Mouse (Mus musculus): ENCODE measurements around the gene Tmem207. TPM values are rescaled to one million over a fixed set of nuclear protein-coding genes. Genes with fewer than 3 reads are reported as not detected.

Gene Tmem207
- polyA plus RNA-seq, 1 experiment from 2014 or later = not detected

DNA sequence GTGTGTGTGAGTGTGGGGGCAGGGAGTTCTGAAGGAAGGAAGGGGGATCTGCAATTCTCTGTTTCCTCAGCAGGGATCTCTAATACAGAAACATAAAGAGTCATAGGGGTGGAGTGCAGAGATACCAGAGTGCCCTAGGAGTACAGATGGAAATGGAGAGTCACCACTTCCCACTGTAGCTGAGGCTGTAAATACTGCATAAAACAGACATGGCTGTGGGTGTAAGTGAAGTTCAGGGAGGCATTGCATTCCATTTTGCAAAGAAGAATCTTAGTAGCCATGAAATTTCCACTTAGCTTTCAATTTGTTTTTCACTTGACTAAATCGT lies 20.3 kb upstream of the Tmem207 start:
- peak; percentile 39; the same call in 1 of the 2 replicates for ATAC-seq (ENCODE audit: low FRiP score, low TSS enrichment)
- H3K36me3 ChIP-seq (ENCODE audit: control insufficient read depth, insufficient read depth, low read length) = no peaks in the 10 kb centered on the region
- H3K4me2 ChIP-seq (replicated peaks; ENCODE audit: low read depth, low read length) = no peak overlapping the region
- no peak overlapping the region for H3K4me3 ChIP-seq (ENCODE audit: low read length)
- WGBS = 60% methylated on average over 1 of the region's 1 CpGs
- H3K9me3 ChIP-seq (ENCODE audit: control insufficient read depth, low read length) = no peaks in the 10 kb centered on the region
- H3K27me3 ChIP-seq (ENCODE audit: control insufficient read depth, insufficient read depth, low read length) = no peaks in the 10 kb centered on the region
- H3K9ac ChIP-seq (ENCODE audit: low read depth, low read length) = no peak overlapping the region
- H3K27ac ChIP-seq (ENCODE audit: low read depth, low read length) = no peak overlapping the region
- no peaks in the 10 kb centered on the region; the same call in 1 of the 2 replicates for H3K4me1 ChIP-seq (ENCODE audit: control insufficient read depth, insufficient read depth, low read length)

- H3K4me3 ChIP-seq (ENCODE audit: low read length) = no peak overlapping the region
- no peak overlapping the region for H3K9ac ChIP-seq (ENCODE audit: low read depth, low read length)
- WGBS = 13% methylated on average over 7 of the region's 7 CpGs
- H3K36me3 ChIP-seq (ENCODE audit: control insufficient read depth, insufficient read depth, low read length) = no peaks in the 10 kb centered on the region
- H3K4me2 ChIP-seq (replicated peaks; ENCODE audit: low read depth, low read length) = no peak overlapping the region
- H3K27me3 ChIP-seq (ENCODE audit: control insufficient read depth, insufficient read depth, low read length) = no peaks in the 10 kb centered on the region
- no peaks in the 10 kb centered on the region for H3K9me3 ChIP-seq (ENCODE audit: control insufficient read depth, low read length)
- no peak overlapping the region for H3K27ac ChIP-seq (ENCODE audit: low read depth, low read length)
- ATAC-seq (ENCODE audit: low FRiP score, low TSS enrichment) = peak; percentile 83; the same call in 1 of the 2 replicates
- no peaks in the 10 kb centered on the region; the same call in 1 of the 2 replicates for H3K4me1 ChIP-seq (ENCODE audit: control insufficient read depth, insufficient read depth, low read length)
Observed at GRCm38 (mm10) chr16:26546170-26546878, 19.8 kb upstream of the Tmem207 start.

GRCm38 (mm10) chr16:26532287-26532686 lies 5.7 kb upstream of the Tmem207 start:
- Histone ChIP-seq H3K27me3 (ENCODE audit: control insufficient read depth, insufficient read depth, low read length) (no peaks in the 10 kb centered on the region), H3K4me3 (ENCODE audit: low read length) (no peak overlapping the region), H3K9ac (ENCODE audit: low read depth, low read length) (no peak overlapping the region), H3K27ac (ENCODE audit: low read depth, low read length) (no peak overlapping the region), H3K9me3 (ENCODE audit: control insufficient read depth, low read length) (no peaks in the 10 kb centered on the region), H3K4me1 (ENCODE audit: control insufficient read depth, insufficient read depth, low read length) (no peaks in the 10 kb centered on the region; the same call in 1 of the 2 replicates), H3K36me3 (ENCODE audit: control insufficient read depth, insufficient read depth, low read length) (no peaks in the 10 kb centered on the region), H3K4me2 (replicated peaks; ENCODE audit: low read depth, low read length) (no peak overlapping the region)
- 57% methylated on average over 1 of the region's 1 CpGs for WGBS
- ATAC-seq (ENCODE audit: low FRiP score, low TSS enrichment) = no peak

- ATAC-seq (ENCODE audit: low FRiP score, low TSS enrichment) = no peak
- no peaks in the 10 kb centered on the region; the same call in 1 of the 2 replicates for H3K4me1 ChIP-seq (ENCODE audit: control insufficient read depth, insufficient read depth, low read length)
- H3K27ac ChIP-seq (ENCODE audit: low read depth, low read length) = no peak overlapping the region
- 50% methylated on average over 1 of the region's 1 CpGs for WGBS
- no peaks in the 10 kb centered on the region for H3K27me3 ChIP-seq (ENCODE audit: control insufficient read depth, insufficient read depth, low read length)
- no peak overlapping the region for H3K9ac ChIP-seq (ENCODE audit: low read depth, low read length)
- no peaks in the 10 kb centered on the region for H3K36me3 ChIP-seq (ENCODE audit: control insufficient read depth, insufficient read depth, low read length)
- no peak overlapping the region for H3K4me2 ChIP-seq (replicated peaks; ENCODE audit: low read depth, low read length)
- no peak overlapping the region for H3K4me3 ChIP-seq (ENCODE audit: low read length)
- no peaks in the 10 kb centered on the region for H3K9me3 ChIP-seq (ENCODE audit: control insufficient read depth, low read length)
Observed at GRCm38 (mm10) chr16:26530451-26530850, 3.9 kb upstream of the Tmem207 start.

DNA sequence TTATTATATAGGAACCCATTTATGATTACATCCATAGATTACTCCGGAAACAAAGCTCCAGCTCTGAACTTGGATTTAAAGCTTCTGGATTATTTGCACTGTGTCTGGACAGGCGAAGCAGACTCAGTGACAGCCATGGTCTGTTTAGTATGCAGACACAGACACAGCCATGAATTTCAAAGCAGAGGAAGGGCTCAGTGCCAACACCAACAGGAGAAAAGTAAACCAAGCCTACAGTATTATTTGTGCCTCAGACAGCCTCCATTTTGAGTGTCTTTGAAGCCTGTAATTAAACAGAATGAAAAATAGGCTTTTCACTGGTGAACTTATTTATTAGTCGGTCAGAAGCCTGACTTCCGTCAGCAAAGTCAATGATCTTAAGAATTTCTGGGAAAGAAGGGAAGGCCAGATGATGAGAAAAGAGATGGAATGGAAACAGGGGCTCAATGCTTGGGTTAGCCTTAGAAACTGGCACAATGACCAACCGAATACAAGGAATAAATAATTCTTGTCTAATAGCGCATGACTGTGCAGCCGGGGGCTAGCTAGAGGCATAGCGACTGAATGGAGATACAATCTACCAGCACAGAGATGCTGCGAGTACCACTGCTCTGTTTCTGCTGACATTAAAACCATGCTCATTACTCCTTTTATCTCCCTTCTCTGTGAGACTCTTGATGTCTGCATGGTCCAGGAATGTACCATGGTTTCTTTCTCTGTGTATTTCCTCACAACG lies 1.5 kb upstream of the Tmem207 start:
- H3K27ac ChIP-seq (ENCODE audit: low read depth, low read length) = 0 out of 2 replicates have a peak overlapping the region, but pooled peaks have one; percentile 7
- no peaks in the 10 kb centered on the region; the same call in 1 of the 2 replicates for H3K4me1 ChIP-seq (ENCODE audit: control insufficient read depth, insufficient read depth, low read length)
- 48% methylated on average over 10 of the region's 10 CpGs for WGBS
- no peak overlapping the region for H3K4me3 ChIP-seq (ENCODE audit: low read length)
- H3K27me3 ChIP-seq (ENCODE audit: control insufficient read depth, insufficient read depth, low read length) = no peaks in the 10 kb centered on the region
- H3K4me2 ChIP-seq (replicated peaks; ENCODE audit: low read depth, low read length) = no peak overlapping the region
- no peaks in the 10 kb centered on the region for H3K36me3 ChIP-seq (ENCODE audit: control insufficient read depth, insufficient read depth, low read length)
- ATAC-seq (ENCODE audit: low FRiP score, low TSS enrichment) = peak; percentile 92
- no peaks in the 10 kb centered on the region for H3K9me3 ChIP-seq (ENCODE audit: control insufficient read depth, low read length)
- H3K9ac ChIP-seq (ENCODE audit: low read depth, low read length) = no peak overlapping the region

DNA sequence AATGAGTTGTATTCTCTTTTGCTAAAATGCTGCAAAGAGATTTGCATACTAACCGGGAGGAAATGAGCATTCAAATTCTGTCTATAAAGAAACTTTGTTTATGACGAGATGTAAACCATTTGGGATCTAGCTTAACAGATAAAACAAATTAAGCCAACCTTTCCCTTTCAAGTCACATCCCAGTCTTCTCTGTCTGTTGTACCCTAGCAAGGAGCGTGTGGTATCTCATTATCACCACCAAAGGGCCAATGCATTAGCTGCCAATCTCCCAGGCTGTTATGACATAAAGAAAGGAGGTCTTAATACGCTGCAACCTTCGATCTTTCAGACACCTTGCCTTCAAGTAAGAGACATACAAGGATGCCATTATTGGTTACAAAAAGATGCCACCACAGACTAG lies 737 bp downstream of the Tmem207 start:
- no peak for ATAC-seq (ENCODE audit: low FRiP score, low TSS enrichment)
- Histone ChIP-seq H3K4me1 (ENCODE audit: control insufficient read depth, insufficient read depth, low read length) (no peaks in the 10 kb centered on the region; the same call in 1 of the 2 replicates), H3K36me3 (ENCODE audit: control insufficient read depth, insufficient read depth, low read length) (no peaks in the 10 kb centered on the region), H3K9ac (ENCODE audit: low read depth, low read length) (no peak overlapping the region), H3K27me3 (ENCODE audit: control insufficient read depth, insufficient read depth, low read length) (no peaks in the 10 kb centered on the region), H3K4me3 (ENCODE audit: low read length) (no peak overlapping the region), H3K4me2 (replicated peaks; ENCODE audit: low read depth, low read length) (no peak overlapping the region), H3K27ac (ENCODE audit: low read depth, low read length) (no peak overlapping the region), H3K9me3 (ENCODE audit: control insufficient read depth, low read length) (no peaks in the 10 kb centered on the region)
- 89% methylated on average over 5 of the region's 5 CpGs for WGBS

- no peak for ATAC-seq (ENCODE audit: low FRiP score, low TSS enrichment)
- 57% methylated on average over 2 of the region's 2 CpGs for WGBS
Observed at GRCm38 (mm10) chr16:26519596-26519995, 7.0 kb downstream of the Tmem207 start.

DNA sequence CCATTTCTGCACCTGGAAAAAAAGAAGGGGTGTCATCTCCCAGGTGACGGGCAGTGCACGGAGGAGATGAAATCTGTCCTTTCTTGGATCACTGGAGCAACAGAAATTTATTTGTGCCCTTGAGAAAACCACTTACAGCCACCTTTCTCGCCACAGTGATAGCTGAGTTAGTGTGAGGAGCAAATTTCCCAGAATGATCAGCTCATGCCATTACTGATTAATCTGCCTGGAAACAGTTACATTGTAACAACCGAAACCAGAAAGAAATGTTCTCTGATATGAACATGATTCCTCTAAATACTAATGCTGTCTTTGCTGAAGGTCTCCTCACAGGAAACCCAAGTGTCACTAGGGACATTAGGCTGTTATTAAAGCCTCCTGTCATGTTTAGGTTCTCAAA lies 21.6 kb downstream of the Tmem207 start:
- no peak overlapping the region for H3K4me2 ChIP-seq (replicated peaks; ENCODE audit: low read depth, low read length)
- no peak overlapping the region for H3K4me3 ChIP-seq (ENCODE audit: low read length)
- H3K4me1 ChIP-seq (ENCODE audit: control insufficient read depth, insufficient read depth, low read length) = no peaks in the 10 kb centered on the region
- no peak overlapping the region for H3K9ac ChIP-seq (ENCODE audit: low read depth, low read length)
- H3K36me3 ChIP-seq (ENCODE audit: control insufficient read depth, insufficient read depth, low read length) = no peaks in the 10 kb centered on the region
- H3K27ac ChIP-seq (ENCODE audit: low read depth, low read length) = no peak overlapping the region
- no peaks in the 10 kb centered on the region for H3K27me3 ChIP-seq (ENCODE audit: control insufficient read depth, insufficient read depth, low read length)
- ATAC-seq (ENCODE audit: low FRiP score, low TSS enrichment) = no peak
- H3K9me3 ChIP-seq (ENCODE audit: control insufficient read depth, low read length) = no peaks in the 10 kb centered on the region
- 68% methylated on average over 4 of the region's 4 CpGs for WGBS

More at GRCm38 (mm10) chr16:26519596-26519995, 7.0 kb downstream of the Tmem207 start:
- Histone ChIP-seq H3K9me3 (ENCODE audit: control insufficient read depth, low read length) (no peaks in the 10 kb centered on the region), H3K4me3 (ENCODE audit: low read length) (no peak overlapping the region), H3K4me2 (replicated peaks; ENCODE audit: low read depth, low read length) (no peak overlapping the region), H3K36me3 (ENCODE audit: control insufficient read depth, insufficient read depth, low read length) (no peaks in the 10 kb centered on the region), H3K4me1 (ENCODE audit: control insufficient read depth, insufficient read depth, low read length) (no peaks in the 10 kb centered on the region), H3K27ac (ENCODE audit: low read depth, low read length) (no peak overlapping the region), H3K9ac (ENCODE audit: low read depth, low read length) (no peak overlapping the region), H3K27me3 (ENCODE audit: control insufficient read depth, insufficient read depth, low read length) (no peaks in the 10 kb centered on the region)

DNA sequence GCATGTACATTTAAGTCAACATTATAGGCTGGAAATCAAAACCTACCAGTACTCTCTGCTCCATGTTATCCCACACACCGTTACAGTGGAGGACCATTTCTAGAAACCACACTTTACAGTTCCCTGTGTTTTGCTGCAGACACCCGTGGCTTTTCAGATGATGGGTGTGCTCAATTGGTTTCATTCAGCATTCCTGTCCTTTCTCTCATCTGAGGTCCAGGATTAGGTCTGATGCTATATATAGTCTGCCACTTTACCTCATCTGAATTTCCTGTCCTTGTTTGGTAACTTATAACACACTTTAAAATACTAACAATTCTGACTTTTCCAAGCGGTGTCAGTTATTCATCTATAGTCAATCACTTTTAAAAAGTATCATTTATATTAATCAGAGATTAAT lies 25.8 kb downstream of the Tmem207 start:
- no peak overlapping the region for H3K27ac ChIP-seq (ENCODE audit: low read depth, low read length)
- no peak for ATAC-seq (ENCODE audit: low FRiP score, low TSS enrichment)
- no peak overlapping the region for H3K9ac ChIP-seq (ENCODE audit: low read depth, low read length)
- H3K27me3 ChIP-seq (ENCODE audit: control insufficient read depth, insufficient read depth, low read length) = no peaks in the 10 kb centered on the region
- H3K4me2 ChIP-seq (replicated peaks; ENCODE audit: low read depth, low read length) = no peak overlapping the region
- H3K36me3 ChIP-seq (ENCODE audit: control insufficient read depth, insufficient read depth, low read length) = no peaks in the 10 kb centered on the region
- no peak overlapping the region for H3K4me3 ChIP-seq (ENCODE audit: low read length)
- H3K9me3 ChIP-seq (ENCODE audit: control insufficient read depth, low read length) = no peaks in the 10 kb centered on the region
- no peaks in the 10 kb centered on the region for H3K4me1 ChIP-seq (ENCODE audit: control insufficient read depth, insufficient read depth, low read length)
- WGBS = 84% methylated on average over 3 of the region's 3 CpGs
